Mouse (Mus musculus) retina, postnatal 7 days (tissue): ENCODE data around the gene Nagpa.

ENCODE experiments used
- DNase-seq: peaks from one replicate; pipeline ENCODE4 v3.0.0-alpha.2; 2012; ENCODE audit warnings: low read depth, low spot score

The Nagpa gene

DNA sequence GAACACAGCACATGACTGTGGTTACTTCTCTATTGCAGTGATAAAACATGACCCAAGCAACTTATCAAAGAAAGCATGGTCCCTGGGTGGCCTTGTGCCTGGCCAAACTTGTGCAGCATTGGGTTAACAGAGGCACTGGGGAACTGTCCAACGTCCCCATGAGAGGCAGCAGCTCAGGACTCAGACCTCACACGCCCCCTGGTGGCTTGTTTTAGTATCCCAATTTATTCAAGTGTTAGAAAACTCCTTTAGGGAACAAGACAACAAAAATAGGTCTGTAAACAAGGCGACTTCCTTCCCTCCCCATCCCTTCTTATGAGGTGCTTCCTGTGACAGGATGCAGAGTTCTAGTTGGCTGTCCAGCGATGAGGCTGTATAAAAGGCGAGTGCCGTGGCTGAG lies 8.7 kb downstream of the Nagpa start:
- peak; percentile 29 for DNase-seq

DNA sequence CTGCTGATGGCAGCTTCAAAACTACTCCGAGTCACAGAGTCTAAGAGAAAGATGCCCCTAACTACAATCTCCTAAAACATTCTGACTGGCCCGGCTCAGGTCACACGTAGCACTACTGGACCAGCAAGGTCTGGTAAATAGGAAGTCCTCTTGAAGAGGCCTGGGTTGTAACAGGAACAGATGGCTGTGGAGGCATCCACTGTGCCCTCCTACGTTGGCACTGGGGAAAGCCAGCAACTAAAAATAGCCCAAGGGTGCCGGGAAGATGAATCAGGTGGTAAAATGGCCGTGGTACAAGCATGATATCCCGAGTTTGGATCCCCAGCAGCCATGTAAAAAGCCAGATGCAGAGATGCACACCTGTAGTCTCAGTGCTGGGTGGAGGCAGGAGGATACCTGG lies 17.6 kb downstream of the Nagpa start:
- no peak for DNase-seq

DNA sequence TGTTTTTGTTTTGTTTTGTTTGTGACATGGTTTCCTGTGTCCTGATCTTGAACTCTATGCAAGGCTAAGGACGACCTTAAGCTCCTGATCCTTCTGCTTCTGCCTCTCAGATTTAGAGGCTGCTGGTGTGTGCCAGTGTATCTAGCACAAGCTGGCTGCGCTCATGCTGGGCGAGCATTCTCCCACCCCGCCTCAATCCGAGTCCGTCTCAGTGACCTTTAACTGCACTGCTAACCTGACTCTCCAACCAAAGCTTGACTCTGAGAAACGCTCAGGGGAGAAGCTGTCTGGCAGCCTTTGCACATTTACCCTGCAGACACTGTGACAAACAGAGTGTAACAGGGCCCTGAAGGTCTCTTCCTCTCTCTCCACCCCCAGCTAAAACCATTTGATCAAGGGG lies 18.1 kb downstream of the Nagpa start:
- no peak for DNase-seq

DNA sequence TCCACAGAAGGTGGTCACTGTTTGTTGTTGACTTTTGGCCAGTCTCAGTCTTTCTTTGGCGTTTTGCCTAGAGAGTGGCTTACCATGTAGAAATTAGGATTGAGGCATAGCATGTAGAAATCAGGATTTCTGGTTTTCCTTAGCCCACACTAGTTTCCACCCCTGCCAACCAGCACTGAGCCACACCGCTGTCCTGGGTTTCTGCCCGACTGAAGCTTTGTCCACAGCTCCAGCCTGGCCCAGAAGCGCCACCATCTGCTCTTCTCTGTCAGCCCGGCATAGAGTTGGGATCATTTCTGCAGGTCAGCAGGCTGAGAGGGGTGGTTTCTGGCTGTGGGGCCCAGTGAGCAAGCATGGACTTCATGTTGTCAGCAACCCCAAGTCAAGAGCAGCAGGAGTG lies 18.9 kb downstream of the Nagpa start:
- no peak for DNase-seq

DNA sequence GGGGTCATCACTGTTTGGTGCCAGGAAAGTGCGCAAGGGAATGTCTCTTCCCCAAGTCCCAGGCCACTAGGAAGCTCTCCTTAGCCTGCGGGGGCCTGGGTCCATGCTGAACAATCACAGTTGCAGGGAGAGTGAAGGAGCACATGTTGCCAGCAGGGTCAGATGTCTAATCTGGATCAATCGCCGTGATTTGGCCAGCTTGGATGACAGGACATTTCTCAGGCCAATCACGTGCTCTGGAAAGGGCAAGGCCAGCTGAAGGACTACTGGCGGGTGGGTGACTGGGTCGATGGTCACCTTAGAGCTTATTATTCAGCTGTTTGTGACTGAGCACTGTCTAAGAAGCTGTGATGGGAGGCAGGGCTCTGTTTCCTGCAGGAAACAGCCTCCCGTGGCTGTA lies 19.7 kb downstream of the Nagpa start:
- no peak for DNase-seq

DNA sequence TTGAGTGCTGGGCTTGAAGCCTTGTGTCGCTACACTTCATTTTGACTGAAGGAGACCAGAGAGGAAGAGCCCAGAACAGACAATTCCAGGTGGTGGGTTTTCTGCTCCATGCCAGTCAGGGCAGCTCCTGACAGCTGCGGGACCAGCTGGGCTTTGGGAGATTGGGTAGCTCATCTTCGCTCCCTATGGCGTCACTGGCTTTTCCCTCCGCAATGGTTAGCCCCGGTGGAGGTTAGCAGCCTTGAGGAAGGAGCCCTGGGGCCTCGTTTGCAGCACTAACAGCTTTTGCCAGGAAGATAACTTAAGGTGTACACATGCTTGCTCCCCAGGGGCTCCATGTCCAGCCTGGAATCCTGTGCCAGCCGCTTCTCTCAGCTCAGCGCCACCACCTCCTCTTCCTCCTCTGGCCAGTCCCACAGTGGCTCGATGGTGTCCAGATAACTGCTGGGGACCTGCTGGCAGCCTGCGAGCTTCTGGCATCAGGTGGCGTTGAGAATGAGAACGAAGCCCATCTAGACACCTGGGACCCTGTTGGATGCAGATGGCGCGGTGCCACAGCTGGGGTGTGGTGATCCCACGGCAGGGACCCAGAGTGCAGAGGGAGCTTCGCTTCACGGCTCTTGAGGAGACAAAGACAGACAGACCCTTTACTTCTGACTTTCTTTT lies 20.4 kb downstream of the Nagpa start:
- no peak for DNase-seq

DNA sequence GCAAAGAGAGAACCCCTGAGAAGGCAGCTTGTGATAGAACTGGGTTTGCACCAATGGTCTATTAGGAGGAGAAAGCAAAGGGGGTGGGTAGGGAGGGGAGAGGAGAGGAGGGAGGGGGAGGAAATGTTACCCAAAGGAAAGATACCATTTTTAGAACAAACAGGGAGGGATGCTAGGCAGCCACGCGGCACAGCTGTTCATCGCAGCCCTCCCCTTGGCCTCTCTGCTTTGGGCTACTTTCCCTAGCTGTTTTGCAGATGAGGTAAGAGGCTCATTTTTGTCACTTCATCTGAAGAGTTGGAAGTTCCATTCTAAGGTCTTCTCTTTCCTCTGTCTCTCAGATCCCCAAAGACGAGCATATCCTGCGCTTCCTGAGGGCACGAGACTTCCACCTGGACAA lies 31.2 kb downstream of the Nagpa start:
- DNase-seq, result no peak

DNA sequence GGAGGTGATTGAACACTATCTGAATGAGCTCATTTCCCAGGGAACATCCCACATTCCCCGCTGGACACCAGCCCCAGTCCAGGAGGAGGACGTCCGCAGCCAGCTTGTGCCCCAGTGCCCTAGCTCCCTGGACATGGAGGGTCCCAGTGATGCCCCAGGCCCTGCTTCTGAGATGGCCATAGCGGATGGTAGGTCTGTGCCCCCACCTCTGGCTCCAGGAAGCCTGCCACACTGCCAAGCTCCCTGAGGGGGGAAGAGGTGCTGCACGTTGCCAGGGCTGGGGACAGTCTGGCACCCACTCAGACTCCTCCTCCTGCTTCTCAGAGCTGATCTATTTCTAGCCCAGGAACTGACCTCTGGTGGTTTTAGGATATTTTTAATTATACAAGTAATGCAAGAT lies 35.0 kb downstream of the Nagpa start:
- no peak for DNase-seq

DNA sequence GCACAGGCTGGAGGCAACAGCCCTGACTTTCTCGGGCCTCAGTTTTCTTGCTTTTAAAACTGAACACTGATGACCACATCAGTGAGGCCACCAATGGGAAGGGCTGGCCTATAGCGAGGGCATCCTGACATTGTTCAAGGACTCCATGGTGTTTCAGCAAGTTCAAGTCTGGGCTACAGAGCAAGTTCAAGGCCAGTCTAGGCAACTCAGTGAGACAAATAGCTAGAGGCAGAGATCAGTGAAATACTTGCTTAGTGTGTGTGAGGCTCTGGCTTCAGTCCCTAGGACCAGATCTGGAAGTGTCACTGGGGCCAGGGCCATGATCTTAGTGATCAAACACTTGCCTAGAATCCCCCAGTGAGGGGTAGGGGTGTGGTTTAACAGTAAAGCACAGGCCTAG lies 35.8 kb downstream of the Nagpa start:
- DNase-seq, result no peak

DNA sequence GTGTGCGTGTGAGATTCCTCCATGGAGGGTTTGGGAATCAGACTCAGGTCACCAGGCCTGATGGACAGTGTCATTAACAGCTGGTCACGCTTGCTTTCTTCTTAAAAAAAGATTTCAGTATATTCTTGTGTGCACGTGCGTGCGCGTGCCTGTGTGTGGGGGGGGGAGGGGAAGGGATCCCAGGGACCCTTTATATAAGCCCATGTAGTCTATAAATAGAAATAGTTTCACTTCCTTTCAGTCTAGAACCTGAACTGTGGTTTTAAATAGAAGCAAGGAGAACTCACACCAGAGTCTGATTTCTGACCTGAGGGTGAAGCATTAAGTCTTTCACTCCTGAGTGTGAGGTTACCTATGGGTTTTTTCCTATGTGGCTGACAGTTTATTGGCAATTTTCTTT lies 39.5 kb downstream of the Nagpa start:
- no peak for DNase-seq

DNA sequence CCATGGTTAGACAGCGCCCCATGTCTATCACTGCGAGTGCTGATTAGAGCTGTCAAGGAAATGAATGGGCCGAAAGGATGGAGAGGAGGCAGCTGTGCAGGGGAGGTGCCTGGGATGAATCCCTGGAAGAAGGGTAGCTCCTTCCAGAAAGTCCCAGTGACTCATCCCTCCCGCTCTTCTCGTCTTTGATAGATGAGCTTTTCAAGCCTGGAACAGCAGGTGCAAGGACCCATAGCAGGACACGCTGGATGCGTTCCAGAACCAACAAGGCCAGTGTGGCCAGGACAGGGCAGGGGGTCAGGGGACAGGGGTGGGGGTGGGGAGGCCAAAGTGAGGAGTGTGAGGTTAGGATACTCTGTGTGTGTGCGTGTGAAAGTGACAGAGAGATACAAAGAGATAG lies 44.6 kb downstream of the Nagpa start:
- no peak for DNase-seq

DNA sequence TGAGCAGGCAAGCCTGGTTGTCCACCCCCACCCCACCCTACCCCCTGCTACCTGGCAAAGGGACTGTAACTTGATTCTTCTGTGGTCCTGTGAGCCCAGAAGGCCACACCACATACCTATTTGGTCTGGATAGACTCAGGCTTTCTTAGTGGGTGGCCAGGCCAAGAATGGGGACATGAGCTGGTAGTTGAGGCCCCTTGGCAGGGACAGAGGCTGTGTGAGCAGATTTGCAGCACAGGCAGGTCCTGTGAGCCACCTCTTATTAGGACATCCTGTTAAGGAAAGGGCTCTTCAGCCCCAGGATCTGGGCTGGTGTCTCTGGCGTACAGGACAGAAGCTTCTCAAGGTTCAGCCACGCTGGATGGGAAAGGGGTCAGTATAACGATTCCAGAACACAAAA lies 46.7 kb downstream of the Nagpa start:
- DNase-seq, result no peak

DNA sequence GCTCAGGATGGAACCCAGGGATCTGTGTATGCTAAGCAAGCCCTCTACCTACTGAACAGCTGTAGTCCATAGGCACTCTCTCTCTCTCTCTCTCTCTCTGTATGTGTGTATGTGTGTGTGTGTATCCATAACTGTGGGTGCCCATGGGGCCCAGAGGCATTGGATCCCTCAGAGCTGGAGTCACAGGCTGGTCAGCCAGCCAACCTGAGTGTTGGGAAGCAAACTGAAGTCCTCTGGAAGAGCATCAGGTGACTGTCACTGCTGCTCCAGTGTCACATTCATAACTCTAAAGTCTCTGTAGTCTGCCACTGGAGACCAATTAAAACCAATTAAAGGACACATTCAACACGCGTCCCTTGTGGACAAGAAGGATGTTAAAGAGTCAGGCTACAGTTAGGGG lies 47.3 kb downstream of the Nagpa start:
- no peak for DNase-seq

DNA sequence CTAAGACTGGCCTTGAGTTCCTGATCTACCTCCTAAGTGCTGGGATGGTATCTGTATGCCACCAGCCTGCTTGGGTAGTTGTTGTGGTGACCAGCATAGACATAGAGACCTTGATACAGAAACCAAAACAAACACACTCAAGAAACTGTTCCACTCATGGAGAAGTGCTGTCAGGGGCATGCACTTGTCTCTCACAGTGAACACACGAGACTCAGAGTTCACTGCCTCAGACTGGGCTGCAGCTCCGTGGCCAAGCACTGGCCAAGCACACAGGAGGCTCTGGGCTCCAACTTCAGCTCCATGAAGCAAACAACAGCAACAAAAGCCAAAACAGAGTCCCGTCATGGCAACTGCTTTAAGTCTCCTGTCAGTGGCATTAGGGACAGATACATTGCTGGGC lies 48.8 kb downstream of the Nagpa start:
- no peak for DNase-seq

DNA sequence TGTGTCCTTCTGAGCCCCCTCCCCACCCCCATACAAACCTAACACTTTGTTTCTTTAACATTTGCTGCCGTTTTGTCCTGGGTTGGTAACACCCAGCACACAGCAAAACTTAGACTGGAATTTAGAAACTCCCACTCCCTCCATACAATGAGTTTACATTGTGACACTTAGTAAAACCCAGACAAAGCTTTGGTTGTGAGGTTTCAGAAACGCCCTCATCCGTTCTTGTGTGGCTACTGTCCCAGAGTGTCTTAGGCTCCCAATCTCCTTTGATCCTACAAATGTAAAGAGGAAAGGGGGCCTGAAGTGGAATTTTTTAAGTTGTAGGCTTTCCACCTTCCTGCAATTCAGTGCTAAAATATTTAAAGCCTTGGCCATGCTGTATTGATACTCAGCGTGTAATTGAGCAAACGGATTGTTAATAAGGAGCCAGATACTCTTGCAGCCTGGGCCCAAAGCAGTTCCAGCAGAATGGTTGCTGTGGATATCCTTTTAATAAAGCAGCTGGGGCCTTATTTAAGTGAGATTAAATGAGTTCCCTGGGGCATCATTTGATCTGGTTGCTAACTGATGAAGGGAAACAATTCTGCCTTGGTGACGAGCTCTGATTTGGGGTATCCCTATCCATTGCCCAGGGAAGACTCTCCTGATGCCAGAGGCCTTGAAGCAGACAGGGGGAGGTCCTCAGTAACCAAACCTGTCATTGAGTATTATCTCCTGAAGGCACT lies 50.3 kb downstream of the Nagpa start:
- no peak for DNase-seq

DNA sequence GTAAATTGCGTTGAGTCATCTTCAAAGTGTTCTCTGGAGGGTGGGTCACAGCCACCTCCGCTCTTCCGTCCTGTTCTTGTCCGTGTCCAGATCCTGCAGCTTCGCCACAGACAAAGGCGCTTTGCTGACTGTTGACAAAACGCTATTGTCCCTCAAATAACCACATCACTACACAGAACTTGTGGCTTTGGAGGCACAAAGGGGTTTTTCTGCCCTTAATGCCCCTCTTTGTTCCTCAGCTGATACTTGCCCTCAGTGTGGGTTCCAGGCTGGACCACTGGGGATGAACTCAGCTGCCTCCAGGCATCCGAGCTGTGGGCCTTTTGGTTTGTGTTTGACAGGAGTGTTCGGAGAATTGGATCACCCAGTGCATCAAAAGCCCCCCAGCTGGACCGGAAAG lies 53.3 kb downstream of the Nagpa start:
- no peak for DNase-seq

DNA sequence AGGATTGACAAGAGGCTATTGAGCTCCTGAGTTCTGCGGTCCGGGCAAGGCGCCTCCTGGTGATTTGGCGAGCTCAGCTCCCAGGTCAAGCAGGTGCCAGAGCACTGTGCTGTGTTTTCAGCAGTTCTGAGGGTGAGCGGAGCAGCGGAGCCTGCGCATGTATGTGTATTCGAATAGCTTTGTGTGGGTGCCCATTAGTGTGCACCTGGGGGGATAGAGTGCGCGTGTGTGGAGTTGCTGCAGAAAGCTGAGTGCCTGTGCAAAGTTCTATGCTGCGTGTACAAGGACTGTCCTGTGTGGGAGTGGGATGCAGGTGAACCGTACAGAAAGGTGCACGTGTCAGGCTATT lies 56.8 kb downstream of the Nagpa start, which contains the start of gene Sec14l5:
Sec14l5 (plus strand) TSS at position 73 of the 349 bp plus-strand sequence.
- no peak for DNase-seq

DNA sequence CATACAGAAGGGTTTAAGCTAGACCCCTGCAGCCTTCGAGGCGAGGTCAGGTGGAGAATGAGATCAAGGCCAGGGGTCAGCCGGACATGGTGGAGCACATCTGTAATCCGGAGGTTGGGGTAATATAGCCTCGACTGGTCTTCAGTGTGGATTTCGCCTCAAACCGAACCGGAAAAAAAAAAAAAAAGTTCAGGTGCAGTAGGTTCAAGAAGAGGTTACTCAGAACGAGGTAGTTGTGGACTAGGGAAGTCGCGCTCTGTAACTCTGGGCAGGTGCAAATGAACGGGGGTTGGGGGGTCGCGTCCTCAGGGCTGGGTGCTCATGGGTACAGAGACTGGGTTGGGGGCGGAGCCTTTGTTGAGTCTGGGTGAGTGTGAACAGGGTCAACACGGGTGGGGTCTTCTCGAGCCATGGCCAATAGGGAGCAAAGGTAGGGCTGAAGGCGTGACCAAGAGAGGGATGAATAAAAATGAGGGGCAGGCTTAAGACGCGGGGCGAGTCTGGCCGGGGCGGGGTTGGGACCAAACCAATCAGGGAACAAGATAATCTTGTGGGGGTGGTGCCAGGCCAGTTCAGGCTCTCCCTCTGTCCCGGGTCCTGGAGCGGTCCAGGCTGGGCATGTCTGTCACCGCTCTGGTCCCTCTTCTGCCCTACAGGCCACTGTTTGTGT lies 57.3 kb downstream of the Nagpa start:
- DNase-seq, result peak; percentile 33

DNA sequence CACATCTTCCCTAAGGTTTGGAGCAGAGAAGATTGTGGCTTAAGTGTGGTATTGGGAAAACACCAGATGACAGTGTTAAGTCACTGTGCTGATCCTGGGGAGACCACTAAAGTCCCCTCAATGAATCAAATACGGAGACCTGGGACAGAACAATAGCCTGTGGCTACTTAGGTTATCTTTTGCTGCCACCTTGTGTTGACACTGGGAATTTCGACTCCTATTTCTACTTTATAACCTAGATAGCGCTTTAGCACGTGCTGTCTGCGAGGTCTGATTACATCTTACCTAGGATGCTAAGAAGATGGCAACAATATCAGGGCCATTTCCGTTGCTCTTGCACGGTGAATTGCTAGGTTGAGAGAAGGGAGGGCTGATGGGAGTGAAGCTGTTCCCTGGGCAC lies 58.2 kb downstream of the Nagpa start:
- DNase-seq, result peak; percentile 77
